Mouse (Mus musculus) heart, adult 11 months (tissue): ENCODE measurements around the gene Slc43a3.

Experiments used
- DNase-seq: peaks from one replicate; pipeline ENCODE4 v3.0.0; 2022

Gene Slc43a3

DNA sequence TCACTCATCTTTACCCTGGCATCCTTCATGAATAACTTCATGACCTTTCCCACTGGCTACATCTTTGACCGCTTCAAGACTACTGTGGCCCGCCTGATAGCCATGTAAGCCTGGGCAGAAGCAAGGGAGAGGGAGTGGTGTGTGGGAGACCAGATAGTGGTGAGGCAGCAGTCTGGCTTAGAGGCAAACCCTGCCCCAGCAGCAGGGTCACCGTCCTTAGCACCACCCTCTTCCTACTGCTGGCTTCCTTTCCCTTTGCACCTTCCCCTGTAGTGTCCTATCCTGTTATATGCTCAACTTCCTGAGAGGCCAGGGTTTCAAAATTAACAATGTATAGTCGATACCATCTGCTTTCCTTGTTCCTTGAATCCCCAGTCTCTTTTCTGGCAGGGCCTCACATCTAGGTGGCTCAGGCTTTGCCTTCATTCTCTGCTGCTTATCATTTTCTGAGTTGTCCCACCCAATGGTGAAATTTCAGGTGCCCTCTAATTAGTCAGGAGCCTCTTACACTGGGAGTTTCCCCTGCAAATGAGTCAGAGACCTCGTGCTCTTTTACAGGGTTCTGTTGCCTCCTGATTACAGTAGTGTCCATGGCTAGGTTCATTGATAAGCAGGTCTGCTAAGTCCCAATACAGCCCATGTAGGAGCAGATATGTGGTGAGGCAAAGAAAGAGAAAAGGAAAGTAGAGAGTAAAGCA is 2.0 kb downstream of the Slc43a3 start:
- peak; percentile 98 for DNase-seq

DNA sequence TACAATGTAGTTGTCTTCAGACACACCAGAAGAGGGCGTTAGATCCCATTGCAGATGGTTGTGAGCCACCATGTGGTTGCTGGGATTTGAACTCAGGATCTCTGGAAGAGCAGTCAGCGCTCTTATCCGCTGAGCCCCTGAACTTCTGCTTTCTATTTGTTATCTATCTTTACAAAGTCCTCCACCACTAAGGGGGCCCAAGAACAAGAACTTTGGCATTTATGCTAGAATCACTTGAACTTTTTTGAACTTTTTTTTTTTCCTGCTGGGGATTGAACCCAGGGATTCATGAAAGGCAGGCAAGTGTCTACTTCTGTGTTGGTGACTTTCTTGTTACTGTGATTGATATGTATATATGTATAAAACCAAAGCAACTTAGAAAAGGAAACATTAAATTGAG is 2.9 kb downstream of the Slc43a3 start:
- DNase-seq, result no peak

DNA sequence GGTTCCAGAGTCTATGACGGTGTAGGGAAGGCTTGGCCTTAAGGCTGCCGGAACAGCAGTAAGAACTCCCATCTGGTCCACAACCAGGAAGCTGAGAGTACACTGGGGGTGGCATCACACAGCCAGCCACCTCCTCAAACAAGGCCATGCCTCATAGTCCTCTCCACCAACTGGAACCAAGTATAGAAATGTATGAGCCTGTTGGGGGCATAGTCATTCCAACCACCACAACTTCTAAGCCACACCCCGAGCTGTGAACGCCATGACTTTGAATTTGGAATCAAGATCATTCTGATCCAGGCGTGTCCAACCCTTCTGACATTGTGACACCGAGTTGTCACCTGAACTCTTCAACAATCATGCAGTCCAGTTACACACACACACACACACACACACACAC is 3.3 kb downstream of the Slc43a3 start:
- peak; percentile 91 for DNase-seq

DNA sequence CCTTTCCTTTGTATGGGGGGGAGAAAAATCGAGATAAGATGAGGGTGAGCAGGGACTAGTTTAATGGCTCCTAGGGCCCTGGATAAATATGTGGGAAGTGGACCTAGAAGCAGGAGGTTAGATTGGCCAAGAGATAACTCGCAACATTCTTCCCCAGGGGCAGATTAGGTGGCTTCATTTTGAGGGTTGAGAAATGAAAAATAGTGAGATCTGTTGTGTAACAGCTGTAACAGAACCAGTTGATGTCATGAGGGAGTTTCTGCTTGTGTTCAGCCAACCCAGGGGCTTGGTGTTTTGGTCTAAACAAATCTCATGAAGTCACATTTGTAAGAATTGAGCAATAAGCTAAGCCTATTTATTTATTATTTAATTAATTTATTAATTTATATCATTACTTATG is 5.0 kb downstream of the Slc43a3 start:
- peak; percentile 94 for DNase-seq

DNA sequence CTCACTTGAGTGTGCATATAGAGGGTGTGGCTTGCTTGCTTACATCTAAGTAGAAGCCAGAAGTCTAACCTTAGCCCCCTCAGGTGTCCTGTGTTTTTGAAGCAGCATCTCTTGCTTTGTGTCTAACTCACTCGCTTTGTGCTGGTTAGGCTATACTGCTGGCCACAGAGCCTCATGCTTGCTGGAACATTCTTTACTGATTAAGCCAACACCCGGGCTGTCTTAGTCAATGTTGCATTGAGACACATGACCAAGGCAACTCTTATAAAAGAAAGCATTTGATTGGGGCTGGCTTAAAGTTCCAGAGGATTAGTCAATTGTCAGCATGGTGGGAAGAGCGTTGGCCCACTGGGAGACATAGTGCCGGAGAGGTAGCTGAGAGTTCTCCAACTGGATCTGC is 5.4 kb downstream of the Slc43a3 start:
- DNase-seq, result peak; percentile 92

DNA sequence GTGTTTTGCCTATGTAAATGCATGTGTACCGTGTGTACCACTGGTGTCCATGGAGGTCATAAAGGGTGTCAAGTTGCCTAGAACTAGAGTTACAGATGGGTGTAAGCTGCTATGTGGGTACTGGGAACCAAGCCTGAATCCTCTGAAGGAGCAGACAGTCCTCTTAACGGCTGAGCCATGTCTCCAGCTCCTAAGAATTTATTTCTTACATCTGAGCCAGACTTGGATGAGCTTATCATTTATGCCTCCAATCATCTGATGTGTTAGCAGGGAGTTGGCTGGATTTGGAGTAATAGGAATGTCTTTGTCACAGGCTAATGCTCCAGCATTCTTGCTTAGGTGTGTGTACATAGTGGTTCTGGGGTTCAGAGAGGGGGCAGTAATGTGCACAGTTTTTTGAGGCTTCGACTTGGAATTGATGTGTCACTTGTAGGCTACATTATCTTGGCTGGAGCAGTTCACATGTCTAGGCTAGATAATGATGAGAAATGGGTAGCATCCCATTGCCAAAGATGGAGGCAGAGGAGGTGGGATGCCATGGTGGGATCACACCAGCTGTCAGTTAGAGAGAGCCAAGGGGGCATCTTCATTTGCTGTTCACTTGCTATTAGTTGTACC is 10.9 kb downstream of the Slc43a3 start:
- DNase-seq, result peak; percentile 82

DNA sequence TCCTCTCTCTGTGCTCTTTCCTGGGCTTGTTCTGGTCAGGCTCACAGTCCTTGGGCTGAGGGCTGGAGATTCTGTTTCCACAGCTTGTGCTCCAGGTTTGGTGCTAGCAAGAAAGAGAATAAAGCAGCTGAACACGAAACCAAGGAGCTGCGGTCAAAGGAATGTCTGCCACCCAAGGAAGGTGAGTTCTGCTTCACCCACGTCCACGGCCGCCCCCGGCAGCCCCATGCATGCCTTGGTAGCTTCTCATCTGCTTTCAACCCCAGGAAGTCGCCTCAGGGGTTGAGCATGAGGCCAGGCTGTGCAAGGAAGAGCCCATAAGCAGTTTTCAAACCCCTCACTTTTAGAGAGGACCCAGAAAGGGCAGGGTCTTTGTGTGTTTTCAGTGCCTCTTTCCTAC is 11.9 kb downstream of the Slc43a3 start:
- peak; percentile 78 for DNase-seq

DNA sequence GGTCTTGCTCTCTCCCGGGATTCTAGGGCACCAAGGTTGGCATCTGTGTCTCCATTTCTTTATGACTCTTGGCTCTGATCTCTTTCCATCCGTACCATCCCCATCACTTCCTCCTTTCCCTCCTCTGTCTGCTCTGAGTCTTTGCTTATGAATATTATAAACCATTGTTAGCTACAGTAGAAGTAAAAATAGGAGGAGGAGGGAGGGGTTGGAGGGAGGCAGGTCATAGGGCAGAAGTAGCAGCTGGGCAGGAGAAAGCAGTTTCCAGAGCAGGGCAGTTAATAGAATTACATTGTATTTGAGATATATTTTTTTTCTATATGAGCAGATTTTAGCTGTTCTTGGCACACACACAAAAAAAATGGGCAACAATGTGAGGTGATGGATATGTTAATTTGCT is 12.3 kb downstream of the Slc43a3 start:
- peak; percentile 53 for DNase-seq

DNA sequence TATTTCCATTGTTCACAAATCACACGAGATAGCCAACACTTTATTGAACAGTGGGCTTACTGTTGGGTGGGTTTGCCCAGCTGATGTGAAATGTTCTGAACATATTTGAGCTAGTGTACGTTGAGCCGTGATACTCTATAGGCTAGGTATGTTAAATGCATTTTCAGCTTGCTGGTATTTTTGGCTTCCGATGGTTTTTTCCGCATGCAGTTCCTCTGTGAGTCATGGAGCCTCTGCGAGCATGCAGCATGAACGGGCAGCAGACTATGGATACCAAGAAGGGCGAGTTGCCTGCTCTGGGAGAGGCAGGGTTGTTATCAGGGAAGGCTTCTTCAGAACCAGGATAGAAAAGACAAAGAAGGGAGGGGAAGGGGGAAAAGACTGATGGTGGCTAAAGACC is 14.6 kb downstream of the Slc43a3 start:
- peak; percentile 75 for DNase-seq

DNA sequence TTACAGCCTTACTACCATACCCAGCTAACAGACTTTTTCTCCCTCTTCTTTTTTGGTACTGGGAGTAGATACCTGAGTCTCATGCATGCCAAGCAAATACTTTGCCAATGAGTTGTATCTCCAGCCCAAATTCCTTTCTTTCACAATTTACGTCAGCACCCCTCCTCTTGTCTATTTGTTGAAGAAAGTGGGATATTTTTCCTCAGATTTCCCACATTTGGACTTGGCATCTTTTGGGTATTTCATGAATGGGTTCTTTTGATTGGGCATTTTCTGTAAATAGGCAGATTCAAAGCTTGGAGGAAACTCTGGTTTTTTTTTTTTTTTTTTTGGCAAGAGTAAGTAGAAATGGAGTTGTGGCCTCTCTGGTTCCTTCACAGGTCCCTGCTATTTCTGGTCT is 15.9 kb downstream of the Slc43a3 start:
- DNase-seq, result no peak

DNA sequence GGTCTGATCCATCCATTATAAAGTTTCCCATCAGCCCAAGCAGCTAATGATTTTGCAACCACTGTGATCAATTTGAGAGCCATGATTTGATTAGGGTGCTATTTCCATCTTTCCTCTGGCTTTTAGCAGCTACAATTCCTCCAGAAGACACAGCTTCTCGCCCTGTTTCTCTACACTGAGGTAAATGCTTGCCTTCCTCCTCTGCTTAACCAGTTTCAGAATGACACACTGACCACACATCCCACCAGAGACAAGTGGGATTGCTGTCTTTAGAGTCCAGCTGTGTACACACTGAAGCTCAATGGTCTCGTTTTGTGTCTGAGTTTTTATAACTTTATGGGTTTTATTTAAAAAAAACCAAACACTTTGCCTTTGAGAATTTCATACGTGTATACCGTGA is 16.3 kb downstream of the Slc43a3 start:
- DNase-seq, result peak; percentile 22

DNA sequence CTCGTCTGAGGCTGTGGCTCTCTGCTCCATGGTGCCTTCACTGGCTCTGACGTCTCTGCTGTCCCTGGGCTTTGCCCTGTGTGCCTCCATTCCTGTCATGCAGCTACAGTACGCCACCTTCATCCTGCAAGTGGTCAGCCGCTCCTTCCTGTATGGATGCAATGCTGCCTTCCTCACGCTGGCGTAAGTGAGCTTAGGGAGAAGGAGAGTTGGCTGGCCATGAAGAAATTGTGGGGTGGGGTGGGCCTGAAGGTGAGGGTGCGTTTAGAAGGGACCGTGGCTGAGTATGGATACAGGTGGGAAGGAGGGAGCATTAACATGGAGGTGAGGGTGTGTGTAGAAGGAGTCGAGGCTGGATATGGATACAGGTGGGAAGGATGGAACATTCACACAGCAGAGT is 19.1 kb downstream of the Slc43a3 start:
- DNase-seq, result peak; percentile 85

DNA sequence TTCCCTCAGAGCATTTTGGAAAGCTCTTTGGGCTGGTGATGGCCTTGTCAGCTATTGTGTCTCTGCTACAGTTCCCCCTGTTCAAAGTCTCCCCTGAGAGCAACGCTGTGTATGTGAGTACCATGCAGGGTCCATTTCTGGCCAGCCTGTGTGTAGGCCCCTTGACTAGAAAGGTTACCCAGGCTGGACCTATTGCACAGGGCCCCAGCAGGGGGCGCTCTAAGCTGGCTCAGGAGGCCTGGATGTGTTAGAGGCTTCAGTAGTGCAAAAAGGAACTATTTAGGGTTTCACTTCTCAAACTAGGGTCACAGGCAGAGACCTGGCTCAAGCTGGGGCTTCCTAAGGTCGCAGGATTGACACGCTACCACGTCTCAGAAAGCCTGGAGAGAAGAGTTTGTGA is 19.9 kb downstream of the Slc43a3 start:
- DNase-seq, result peak; percentile 94

DNA sequence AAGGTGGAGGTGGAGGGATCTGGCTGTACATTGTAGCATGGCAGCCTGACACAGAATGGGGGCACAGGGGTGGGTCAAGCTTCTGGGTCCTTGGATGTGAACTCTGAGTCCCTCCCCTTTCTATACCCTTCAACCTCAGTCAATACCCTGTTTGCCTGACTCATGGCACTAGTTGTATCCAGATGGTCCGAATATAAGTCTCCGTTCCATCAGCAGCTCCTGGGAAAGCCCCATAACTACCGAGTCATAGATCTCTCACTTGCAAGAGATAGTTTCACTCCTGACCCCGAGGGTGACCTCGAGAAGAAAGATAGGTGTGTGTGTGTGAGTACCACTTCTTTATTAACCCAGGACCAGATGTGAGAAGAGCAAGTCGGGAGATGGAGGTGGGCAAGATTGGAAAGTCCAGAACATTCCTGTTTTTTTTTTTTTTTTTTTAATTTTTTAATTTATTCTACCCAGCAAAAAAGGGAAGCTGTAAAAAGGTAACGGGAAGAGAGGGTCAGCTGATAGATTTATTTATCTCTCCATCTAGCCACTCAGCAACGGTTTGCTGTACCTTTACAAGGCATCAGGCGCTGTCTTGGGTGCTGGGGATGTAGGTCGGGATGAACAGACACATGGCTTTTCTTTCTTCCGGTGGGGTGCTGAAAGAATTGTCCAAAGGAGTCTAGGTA is 22.3 kb downstream of the Slc43a3 start:
- peak; percentile 89 for DNase-seq

DNA sequence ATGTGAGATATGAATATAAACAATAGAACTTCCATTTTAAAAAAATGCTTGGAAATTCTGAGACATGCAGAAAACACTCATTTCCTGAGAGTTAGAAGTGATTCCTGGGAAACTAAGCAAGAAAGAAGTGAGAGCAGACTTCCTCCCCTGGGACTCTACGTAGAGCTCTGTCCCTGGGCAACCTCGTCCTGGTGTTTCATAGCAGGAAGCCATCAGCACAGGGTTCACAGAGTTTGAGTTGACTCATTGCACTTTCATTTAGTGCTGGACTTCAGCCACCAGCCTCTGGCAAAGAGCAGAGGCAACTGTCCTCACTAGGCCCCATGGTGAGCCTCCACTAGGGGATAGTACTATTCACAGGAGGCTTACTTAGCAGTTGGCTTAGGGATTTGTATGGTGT is 24.9 kb downstream of the Slc43a3 start:
- DNase-seq, result peak; percentile 99

DNA sequence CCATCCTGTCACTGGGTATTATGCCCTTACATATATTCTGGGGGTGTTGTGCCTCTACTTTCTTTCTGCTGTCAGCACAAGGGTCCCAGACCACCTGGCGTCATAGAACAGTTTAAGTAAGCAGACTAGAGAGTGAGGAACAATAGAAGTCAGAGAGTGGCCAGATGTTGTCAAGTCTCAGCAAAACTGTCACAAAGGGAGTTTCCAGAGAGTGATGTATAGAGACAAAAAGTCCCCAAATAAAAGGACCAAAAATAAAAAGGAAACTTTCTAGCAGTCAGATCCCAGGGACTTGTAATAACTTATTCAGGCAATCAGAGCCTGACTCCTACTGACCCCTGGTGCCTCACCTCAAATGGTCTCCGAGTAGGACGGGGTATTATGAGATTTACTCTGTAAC is 25.5 kb downstream of the Slc43a3 start:
- DNase-seq, result peak; percentile 51

DNA sequence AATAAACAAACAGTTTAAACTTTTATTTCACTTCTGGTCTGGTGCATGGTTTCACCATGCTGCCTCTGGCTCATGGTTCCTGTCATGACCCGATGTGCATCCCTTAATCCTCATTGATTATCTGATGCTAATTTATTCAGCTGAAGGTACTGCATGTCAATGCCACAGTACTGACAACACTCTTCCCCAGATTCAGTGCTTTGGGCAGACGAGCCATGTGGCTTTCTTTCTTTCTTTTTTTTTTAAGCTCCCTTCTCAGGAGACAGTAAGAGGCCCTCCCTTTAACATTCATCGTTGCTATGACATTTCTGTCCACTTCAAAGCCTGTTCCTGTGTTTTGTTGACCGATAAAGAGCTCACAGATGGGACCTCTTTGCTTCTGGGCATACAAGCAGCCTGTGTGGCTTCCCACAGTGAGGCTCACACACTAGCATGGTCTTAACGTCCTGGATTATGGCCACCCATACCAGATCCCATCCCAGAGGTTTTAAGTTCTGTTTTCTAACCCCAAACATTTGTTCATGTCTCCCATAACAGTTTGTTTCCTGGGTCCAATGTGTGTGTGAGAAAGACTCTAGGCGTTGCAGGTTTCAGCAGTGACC is 26.6 kb downstream of the Slc43a3 start:
- DNase-seq, result peak; percentile 66

DNA sequence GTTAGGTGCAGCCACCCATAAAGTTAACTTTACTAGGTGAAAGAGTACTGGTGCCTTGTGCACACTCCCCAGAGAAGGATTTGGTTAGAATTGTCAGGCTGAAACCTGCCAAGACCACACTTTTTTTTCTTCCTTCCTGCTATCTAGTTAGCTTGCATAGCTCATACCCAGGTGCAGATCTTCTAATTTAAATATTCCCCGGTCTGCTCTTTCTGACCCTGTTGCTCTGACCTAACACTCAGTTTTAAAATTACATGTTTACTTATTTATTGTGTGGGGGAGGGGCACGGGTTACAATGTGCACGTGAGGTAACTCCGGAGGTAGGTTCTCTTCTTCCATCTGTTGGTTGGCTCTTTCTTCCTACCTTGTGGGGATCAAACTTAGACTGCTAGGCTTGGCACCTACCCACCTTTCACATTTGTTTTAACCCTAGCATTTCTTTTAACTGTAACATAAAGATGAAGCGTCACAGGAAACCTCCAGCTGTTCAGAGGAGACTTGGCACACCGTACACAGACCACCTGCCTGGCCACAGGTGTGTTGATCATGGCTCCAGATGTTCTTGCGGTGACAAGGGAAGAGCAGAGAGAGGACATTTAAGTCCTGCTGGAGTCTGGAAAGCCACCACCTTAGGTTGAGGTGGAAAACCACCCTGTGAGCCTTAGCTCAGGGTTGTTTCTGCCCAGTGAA is 27.9 kb downstream of the Slc43a3 start:
- DNase-seq, result peak; percentile 83

DNA sequence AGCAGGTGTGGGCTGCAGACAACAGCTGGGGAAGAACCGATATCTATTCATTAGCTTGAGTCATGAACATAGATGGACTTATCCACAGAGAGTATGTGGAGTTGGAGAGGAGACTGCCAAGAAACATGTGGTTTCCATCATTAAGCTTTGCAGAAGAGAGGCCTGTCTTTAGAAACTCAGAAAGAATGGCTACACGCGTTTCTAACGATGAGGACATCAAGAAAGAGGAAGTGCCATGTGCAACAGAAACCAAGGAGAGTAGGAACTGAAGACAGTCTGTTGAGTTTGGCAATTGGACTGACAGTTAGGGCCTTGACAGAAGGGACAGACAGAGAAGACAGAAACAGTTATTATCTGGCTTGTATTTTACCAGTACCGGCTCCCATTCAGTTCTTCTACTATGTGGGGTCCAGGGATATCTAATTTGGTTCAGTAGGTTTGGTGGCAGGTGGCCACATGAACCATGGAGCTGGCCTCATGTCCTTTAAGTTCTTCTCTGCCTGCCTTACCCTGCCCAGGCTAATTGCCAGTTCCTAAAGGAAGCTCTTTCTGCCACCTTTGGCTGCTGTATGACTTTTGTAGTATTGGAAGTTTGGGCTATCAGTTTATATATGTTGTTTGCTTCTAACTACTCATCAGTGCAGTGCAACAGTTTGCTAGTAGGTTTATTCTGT is 31.1 kb downstream of the Slc43a3 start:
- DNase-seq, result peak; percentile 74

DNA sequence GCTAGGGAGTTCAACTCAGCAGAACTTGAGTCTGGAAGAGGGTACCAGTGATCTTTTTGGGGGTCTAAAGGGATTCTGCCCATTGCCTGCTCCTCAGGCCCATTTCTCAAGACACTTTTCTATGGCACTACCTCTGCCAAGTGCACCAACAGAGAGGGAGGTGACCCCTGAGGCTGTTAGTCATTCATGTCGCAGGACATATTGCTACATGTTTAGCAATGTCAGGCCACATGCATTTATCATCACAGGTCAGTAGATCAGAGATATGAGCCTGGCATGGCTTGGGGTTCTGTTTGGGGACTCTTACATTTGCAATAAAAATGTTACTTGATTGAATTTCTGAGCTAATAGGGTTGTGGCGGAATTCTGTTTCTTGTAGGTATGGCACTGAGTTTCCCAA is 39.2 kb downstream of the Slc43a3 start:
- peak; percentile 77 for DNase-seq

DNA sequence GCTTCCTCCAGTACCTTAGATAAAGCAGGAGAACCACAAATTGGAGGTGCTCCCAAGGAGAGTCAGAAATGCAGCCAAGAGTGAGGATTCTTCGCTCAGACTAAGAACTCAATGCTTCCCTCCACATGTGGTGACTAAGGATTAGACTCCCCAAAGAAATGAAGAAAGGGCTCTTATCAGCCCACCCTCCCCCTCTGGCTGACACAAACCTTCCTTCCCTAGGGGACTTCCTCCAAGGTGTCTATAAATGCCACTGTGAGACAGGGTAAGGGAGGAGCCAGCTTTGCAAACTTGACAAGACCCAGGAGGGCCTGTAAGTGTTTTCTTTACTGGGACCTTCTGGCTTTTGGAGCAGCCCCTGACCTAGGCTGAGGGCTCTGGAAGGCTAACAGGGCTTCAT is 43.8 kb downstream of the Slc43a3 start, which contains the start of gene Prg2:
Gene Prg2, plus strand, starts transcription at position 274 of the 400 bp plus-strand sequence.
- DNase-seq, result peak; percentile 76

DNA sequence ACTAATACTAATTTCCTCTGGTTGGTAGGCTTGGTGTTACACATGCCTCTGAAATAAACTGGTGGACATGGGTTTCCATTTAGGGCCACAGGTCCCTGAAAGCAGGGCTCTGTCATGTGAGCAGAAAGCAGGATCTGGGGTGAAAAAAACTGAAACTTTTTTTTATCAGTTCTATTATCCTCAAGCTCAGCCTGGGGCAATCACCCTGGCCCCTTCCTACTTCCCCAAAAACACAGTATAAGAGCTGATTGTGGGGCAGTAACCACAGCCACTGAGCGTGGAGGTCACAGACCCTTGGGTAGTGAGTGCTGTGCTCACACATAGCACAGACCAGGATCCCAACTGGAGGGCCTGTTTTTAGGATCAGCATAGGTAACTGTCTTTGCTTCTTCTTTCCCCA is 51.6 kb downstream of the Slc43a3 start, which contains the start of gene Prg3:
Gene Prg3, plus strand, starts transcription at position 286 of the 400 bp plus-strand sequence.
- DNase-seq, result peak; percentile 76
